Mouse (Mus musculus) layer of hippocampus, adult 11-12 months (tissue): ENCODE measurements at regions not wholly inside any gene's neighbourhood (a gene's known extent, or its start where the extent isn't known, plus 50 kb on each side); places are given as distances from the start of the nearest gene placed in this dataset.

Source experiments
- DNase-seq: peaks from one replicate; pipeline ENCODE4 v3.0.0; 2022; ENCODE audit warnings: low spot score

DNA sequence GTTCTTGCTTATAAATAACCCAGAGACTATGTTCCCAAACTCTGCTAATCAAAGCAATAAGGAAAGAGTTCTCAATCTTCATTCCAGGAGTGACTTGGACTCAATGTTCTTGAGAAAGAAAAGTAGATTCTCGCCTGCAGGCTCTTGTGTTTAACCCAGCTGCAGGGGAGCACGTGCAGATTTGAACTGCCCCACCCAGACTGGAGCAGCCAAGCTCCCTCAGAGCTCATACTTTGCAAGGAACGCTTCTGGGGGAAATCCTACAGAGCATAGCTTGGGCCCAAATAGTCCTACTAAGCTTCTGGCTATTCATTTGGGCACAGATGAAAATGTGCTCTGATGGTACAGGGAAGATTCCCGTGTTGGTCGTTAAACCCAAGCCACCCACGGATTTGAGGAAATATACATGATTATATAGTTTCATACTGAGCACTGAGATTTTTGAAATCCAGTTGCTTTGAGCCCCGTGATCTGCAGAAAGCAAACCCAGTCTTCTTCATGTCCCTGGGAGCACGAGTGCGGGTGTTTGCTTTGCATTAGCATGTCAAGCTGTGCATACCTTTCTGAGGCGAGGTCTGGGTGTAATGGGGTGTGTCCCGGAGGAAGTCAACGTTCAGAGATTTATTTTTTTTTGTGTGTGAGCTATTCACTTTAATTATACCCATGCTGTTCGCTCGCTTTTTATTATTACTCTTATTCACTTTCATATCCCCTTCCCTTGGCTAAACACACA lies 99.1 kb upstream of the Trp63 start:
- no peak for DNase-seq

- no peak for DNase-seq
Measured at GRCm38 (mm10) chr16:25585070-25585454, 98.5 kb upstream of the Trp63 start.

DNA sequence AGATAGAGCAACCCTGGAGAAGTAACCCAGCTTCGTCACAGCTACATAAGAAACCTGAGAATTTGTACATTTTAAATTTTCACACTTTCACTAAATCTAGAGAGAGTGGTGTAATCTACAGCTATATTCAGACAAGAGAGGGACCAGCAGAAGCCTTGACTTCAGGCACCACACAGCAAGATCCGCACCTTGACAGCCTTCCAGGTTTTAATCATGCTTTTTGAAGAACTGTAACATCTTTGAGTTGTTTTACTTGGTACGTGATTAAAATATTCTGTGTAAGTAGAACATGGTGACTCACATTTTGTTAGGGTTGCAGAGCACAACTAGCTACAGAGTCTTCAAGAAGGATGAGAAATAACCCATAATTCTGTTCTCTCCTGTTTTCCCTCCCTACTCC lies 97.6 kb upstream of the Trp63 start:
- no peak for DNase-seq

- DNase-seq, result peak; percentile 16
Measured at GRCm38 (mm10) chr16:25587879-25588347, 95.7 kb upstream of the Trp63 start.

GRCm38 (mm10) chr16:25597435-25597834 lies 86.1 kb upstream of the Trp63 start:
- DNase-seq, result no peak

GRCm38 (mm10) chr16:25603121-25603520 lies 80.4 kb upstream of the Trp63 start:
- DNase-seq, result no peak

GRCm38 (mm10) chr16:25615229-25615628 lies 68.3 kb upstream of the Trp63 start:
- no peak for DNase-seq

DNA sequence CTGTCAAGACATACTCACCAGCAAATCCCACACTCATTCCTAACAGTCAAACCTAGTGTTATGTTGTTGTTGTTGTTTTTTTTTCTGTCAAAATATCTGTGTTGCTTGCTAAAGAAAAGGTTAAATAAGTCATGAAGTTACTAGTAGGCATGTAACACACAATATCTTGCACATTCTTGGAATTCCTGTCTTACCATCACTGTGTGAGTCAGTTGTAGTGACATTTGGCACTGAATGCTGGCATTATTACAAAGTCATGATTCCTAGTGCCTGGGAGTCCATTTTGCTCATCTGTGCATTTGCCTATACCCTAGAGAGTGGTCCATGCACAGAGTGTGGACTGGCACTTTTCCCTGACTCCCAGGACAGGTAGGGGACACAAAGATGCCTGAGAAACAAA lies 67.9 kb upstream of the Trp63 start:
- no peak for DNase-seq

DNA sequence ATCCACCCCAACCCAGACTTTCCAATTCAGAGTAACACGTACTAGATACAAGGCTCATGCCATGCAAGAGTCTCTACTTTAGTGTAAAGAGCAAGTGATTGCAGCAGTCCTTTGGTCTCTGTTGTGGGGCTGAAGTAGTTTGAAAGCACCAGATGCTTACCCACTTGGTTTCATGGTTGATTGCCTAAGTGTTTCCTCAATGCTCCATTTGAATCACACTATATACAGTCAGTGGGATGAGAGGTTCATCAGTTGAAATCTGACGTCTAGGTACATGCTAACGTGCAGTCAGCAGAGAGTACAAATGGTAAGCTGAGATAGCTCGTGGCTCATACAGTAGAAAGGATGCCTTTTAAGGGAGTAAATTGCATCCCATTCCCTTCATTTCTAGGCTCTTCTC lies 64.7 kb upstream of the Trp63 start:
- DNase-seq, result no peak

GRCm38 (mm10) chr16:25622651-25623050 lies 60.9 kb upstream of the Trp63 start:
- DNase-seq, result no peak

DNA sequence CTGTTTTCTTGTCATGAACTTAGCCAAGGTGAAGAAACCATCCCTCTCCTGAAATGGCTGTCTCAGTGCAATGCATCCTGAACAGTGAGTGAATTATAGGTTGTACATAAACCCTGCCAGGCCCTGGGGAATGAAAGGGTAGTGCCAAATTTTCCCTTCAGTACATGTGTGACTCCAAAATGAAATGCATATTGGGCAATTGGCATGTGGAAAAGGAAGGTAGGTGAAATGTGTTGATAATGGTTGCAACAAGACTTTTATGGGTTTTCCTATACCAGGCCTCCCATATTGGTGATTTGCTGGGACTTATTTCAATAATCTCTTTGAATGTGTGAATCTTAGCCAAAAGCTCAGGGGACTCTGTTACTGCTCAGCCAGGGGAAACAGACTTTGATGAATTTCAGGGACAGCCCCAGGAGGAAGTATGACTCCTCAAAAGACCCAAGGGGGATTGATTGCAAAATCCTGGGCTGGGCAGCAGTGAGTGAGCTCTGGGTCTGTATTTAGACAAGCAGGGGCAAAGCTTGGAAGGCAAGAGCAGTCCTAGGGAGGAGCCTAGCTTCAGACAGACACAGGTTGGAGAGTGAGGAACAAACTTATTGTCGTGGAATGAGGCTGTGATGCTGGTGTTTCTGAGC lies 59.5 kb upstream of the Trp63 start:
- no peak for DNase-seq

GRCm38 (mm10) chr16:25629750-25630149 lies 53.8 kb upstream of the Trp63 start:
- DNase-seq, result no peak

DNA sequence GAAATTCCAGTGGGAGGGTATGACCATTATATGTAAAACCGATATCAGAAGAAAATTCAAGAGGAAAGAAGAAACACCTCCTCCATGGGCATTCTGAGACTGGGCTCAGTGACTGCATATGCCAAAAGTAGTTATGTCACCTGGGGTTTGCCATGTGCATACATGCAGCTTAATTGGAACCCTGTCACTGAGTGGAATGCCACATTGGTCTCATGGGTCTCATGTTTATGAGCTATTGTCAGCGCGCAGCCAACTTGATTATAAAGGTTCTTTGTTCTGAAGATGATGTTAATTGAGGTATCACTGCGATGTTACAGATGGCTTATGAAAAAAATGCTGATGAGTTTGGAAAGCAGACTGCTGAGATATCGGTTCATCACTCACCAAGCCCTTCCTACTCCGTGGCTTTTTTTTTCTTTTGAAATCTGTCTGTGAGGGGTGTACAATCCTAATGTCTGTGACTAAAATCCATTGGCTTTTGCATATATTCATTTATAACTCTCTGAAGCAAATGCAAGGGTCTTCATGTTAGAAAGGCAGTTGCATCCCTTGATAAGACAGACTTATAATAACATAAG lies 52.3 kb upstream of the Trp63 start:
- no peak for DNase-seq
